Mouse (Mus musculus) embryonic facial prominence, embryonic 10.5 days (tissue): ENCODE results near the gene Sox13. TPM values are rescaled to one million over a fixed set of nuclear protein-coding genes. Genes with fewer than 3 reads are reported as not detected.
A peak's percentile ranks its signal among the peaks of the same experiment; 100 is the strongest.

ENCODE experiments used
- DNase-seq: peaks from one replicate; pipeline ENCODE4 v3.0.0-alpha.2; 2017; ENCODE audit warnings: low spot score
- H3K27ac ChIP-seq: fragments of 300-500 bp; sonication (generic); replicated peaks from 2 replicates; pipeline ENCODE4 v1.5.1; 2016; ENCODE audit warnings: mild to moderate bottlenecking
- H3K27me3 ChIP-seq: fragments of 300-500 bp; sonication (generic); replicated peaks from 2 replicates; pipeline ENCODE4 v1.6.1; 2016; ENCODE audit warnings: low read depth, mild to moderate bottlenecking; ENCODE audit not compliant: poor library complexity, severe bottlenecking
- H3K36me3 ChIP-seq: fragments of 300-500 bp; sonication (generic); replicated peaks from 2 replicates; pipeline ENCODE4 v1.6.1; 2016; ENCODE audit warnings: mild to moderate bottlenecking, moderate library complexity
- H3K4me1 ChIP-seq: fragments of 300-500 bp; sonication (generic); 2 replicates; pipeline ENCODE4 v1.6.1; 2016
- H3K4me3 ChIP-seq: fragments of 300-500 bp; sonication (generic); 2 replicates; pipeline ENCODE4 v1.5.1; 2016; ENCODE audit warnings: mild to moderate bottlenecking, moderate library complexity
- H3K9me3 ChIP-seq: fragments of 300-500 bp; sonication (generic); 2 replicates; pipeline ENCODE4 v1.6.1; 2016; ENCODE audit warnings: mild to moderate bottlenecking
- WGBS: fragments of 180-500 bp; shearing (Covaris S2); methylation state at CpG from one replicate; pipeline ENCODE4 v1.1.7; 2016; 5-methylcytosine and 5-hydroxymethylcytosine counted together
- polyA plus RNA-seq: library from polyadenylated mRNA; unstranded; fragments of >200 nt; fragmentation: Nextera tagmentation; extraction: Ambion mirVana; gene quantifications from 2 replicates; pipeline ENCODE4 v1.2.1, GENCODE M21; 2016

The Sox13 gene
- polyA plus RNA-seq, 1 experiment from 2014 or later, result 12.1 TPM

DNA sequence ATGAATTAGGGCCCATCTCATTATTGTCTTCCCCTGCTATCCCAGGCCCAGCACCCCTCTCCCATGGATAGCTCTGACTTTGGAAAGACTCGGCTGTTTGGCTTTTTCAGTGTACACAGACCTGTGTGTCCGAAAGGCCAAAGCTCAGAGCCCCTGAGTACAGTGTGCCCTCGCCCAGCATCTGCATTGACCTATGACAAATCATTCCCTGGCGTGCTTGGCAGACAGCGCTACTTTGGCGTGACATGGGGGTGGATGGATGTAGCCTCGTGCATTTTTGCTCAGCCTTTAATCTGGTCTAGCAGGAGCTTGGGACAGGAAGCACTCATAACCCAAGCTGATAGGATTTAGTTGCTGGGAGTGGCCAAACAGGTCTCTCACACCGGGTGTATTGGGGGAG lies 52.1 kb downstream of the Sox13 start:
- H3K27me3 ChIP-seq, result peaks cover 12% of the 10 kb centered on the region
- H3K4me3 ChIP-seq, result no peak overlapping the region
- no peaks in the 10 kb centered on the region for H3K9me3 ChIP-seq
- no peak overlapping the region for H3K27ac ChIP-seq
- DNase-seq, result no peak
- peaks cover 51% of the 10 kb centered on the region for H3K4me1 ChIP-seq
- WGBS, result 71% methylated on average over 8 of the region's 8 CpGs
- H3K36me3 ChIP-seq, result no peaks in the 10 kb centered on the region

DNA sequence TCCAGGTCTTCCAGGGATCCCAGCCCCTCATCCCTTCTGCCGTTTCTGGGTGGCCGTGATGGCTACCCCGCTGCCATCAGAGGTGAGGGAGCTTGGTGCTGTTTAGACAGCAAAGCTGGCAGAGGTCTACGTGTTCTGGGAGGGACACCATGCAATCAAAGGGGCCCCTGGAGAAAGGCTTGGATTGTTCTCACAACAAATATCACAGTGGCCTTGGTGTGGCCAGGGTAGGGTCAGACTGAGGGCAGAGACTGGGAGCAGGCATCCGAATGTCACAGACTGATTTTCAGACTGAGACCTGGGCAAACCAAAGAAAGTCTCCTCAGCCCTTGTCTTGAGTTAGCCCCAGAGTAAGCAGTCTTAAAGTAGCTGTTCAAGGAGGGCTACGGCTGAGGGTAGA lies 52.7 kb downstream of the Sox13 start:
- Histone ChIP-seq H3K4me1 (peaks cover 53% of the 10 kb centered on the region), H3K9me3 (no peaks in the 10 kb centered on the region), H3K27me3 (peaks cover 19% of the 10 kb centered on the region), H3K4me3 (no peak overlapping the region), H3K27ac (no peak overlapping the region), H3K36me3 (no peaks in the 10 kb centered on the region)
- no peak for DNase-seq
- 86% methylated on average over 6 of the region's 6 CpGs for WGBS

DNA sequence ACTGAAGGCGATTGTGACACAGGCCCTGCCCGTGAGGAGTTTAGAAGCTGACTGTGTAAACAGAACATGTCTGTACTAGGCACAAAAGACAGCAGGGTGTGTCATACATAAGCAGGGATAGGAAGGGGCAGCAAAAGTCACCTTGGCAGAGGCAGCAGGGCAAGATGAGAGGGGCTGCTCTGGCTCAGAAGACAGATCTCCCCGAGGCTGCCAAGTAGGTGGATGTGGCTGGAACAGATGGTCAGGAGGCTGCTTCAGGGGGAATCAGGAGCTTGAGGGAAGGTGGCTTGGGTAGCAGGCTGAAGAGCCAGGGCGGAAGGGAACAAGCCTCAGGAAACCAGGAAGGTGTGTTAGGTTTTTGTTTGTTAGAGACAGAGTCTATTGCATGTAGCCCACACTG lies 53.8 kb downstream of the Sox13 start:
- no peaks in the 10 kb centered on the region for H3K9me3 ChIP-seq
- H3K36me3 ChIP-seq, result no peaks in the 10 kb centered on the region
- H3K4me3 ChIP-seq, result no peak overlapping the region
- no peak overlapping the region for H3K27ac ChIP-seq
- WGBS, result 82% methylated on average over 4 of the region's 4 CpGs
- DNase-seq, result no peak
- peaks cover 30% of the 10 kb centered on the region for H3K27me3 ChIP-seq
- peaks cover 49% of the 10 kb centered on the region for H3K4me1 ChIP-seq

DNA sequence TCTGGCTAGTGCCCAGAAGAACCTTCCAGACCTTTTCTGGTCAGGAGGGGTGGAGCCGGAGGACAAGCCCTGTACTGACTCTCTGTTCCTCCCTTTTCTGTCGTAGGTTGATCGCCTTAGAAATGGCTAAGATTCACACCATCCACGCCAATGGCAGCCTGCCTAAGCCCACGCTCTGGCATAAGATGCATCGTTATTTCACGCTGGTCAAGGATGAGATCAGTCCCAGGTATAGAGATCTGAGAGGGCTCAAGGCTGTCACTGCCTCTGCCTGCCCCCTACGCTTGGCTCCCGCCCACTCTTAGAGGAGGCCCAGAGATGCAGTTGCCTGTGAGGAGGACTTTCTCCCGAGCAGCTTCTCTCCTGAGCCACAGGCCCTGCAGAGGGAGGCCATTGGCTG lies 55.5 kb downstream of the Sox13 start:
- Histone ChIP-seq H3K27me3 (peaks cover 47% of the 10 kb centered on the region), H3K4me3 (no peak overlapping the region), H3K27ac (peak overlapping the region; percentile 77), H3K36me3 (no peaks in the 10 kb centered on the region), H3K9me3 (no peaks in the 10 kb centered on the region), H3K4me1 (peaks cover 67% of the 10 kb centered on the region)
- DNase-seq, result no peak
- WGBS, result 52% methylated on average over 10 of the region's 10 CpGs

DNA sequence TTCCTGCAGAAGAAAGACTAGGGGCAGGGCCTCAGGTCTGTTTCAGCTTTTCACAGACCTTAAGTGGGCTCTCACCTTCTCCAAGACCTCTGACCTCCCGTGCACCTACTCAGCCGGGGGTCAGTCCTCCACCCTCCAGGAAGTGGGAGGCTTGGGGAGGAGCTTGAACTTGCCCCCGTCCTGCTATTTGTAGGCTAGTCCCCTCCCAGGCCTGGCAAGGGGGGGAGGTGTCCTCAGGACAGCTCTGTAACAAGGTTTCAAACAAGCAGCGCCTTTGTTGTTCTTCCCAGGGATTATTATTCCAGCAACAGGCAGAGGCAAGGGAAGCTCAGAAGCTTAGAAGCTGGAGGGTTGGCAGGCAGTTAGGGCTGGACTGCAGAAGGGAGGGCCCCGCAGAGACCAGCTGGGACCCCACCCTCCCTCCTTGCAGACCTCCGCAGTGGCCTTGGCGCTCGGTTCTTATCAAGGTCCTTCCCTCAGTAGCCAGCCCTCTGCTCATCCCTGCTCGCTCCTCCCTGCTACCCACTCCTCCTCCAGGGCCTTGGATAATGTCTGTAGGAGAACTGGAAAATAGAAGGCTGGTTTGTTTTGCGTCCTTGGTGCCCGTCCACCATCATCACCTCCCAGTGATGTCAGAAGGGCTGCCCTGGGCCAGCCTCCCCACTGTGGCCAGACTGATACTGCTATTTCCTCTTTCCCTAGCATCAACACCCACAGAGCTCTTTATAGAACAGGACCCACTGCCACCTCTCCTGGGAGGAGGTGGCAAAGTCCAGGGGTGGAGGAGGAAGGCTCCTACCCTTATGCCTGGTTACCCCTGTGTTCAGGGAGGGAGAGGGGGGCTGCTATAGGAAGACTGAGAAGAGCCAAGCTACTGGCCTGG lies 56.3 kb downstream of the Sox13 start:
- Histone ChIP-seq H3K36me3 (no peaks in the 10 kb centered on the region), H3K4me1 (peaks cover 72% of the 10 kb centered on the region), H3K27me3 (peaks cover 54% of the 10 kb centered on the region), H3K27ac (peak overlapping the region; percentile 77), H3K4me3 (peak overlapping the region; percentile 33), H3K9me3 (no peaks in the 10 kb centered on the region)
- 6% methylated on average over 11 of the region's 11 CpGs for WGBS
- peak; percentile 67 for DNase-seq

DNA sequence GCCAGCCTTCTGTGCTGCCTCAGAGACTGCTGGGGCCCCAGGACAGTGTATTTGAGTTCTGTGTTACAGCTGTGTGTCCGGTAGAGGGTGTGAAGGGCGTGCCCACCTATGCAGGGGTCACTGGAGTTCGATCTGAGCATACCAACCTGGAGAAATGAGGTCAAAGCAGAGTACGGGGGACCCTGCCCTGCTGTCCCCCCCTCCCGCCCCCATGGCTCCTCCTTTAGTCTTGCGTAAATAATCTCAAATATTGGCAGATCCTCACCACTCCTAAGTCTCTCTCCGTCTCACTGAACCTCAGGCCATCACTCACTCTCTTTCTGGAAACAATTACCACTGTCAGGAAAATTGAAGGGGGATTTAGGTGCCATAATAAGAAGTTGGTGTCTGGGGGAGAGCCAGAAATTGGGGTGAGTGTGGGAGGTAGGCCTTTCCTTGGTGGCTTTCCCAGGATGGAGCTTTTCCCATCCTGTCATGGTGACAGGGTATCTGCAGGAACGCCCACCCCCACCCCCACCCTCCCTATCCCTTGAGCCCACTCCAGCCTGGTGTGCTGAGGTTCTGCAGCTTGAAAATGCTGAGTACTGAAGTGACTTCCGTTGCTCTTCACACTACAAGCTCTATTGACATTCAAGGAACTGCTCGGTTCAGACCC lies 57.1 kb downstream of the Sox13 start:
- Histone ChIP-seq H3K27ac (peak overlapping the region; percentile 77), H3K36me3 (no peaks in the 10 kb centered on the region), H3K4me3 (peak overlapping the region; percentile 23; the same call in 1 of the 2 replicates), H3K9me3 (no peaks in the 10 kb centered on the region), H3K27me3 (peaks cover 61% of the 10 kb centered on the region), H3K4me1 (peaks cover 64% of the 10 kb centered on the region)
- peak; percentile 27 for DNase-seq
- 38% methylated on average over 10 of the region's 10 CpGs for WGBS

DNA sequence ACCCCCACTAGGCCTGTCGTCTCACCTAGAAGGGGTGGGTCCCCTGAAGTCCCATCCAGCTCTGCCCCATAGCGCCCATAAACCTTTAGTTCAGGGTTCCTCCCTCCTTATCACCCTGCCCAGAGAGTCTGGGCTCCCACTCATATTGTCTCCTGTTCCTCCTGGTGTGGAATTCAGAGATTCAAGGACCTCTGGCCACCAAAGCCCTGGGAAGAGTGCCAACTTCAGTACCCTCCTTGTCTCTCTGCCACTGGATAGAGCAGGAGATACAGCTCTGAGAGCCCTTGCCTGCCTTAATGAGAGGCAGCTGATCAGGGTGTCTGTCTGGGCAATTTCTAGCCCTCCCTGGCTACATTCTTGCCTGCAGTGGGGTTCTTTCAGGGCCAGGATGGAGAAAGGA lies 59.3 kb downstream of the Sox13 start:
- Histone ChIP-seq H3K4me1 (peaks cover 56% of the 10 kb centered on the region), H3K9me3 (no peaks in the 10 kb centered on the region), H3K4me3 (no peak overlapping the region), H3K27me3 (peaks cover 64% of the 10 kb centered on the region), H3K27ac (no peak overlapping the region), H3K36me3 (no peaks in the 10 kb centered on the region)
- WGBS, result 40% methylated on average over 2 of the region's 2 CpGs
- DNase-seq, result no peak

DNA sequence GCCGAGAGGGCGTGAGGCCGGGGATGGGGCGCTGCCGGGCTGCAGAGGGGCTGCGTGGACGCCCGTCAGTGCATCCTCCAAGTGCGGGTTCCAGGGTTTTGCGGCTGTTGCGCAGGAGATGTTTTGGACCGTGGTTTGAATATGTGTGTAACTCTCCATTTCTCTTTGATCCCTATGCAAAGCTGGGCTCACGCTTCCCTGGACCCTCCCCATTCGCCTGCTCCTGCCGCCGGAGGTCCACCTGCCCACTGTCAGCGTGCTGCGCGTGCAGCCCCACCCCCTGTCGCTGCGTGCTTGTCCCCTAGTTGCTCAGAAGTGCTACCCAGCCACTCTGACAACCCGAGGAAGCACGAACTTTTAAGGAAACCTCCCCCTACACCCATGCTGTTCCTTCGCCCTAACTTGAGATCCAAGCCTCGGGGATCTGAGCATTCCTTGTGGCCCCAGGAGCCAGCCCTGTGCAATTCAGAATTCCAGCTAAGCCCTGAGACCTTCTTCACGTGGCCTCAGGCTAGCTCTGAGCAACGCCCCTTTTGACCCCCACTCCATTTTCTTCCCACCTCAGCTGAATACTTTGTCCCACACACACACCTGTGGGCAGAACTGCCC lies 60.1 kb downstream of the Sox13 start:
- peaks cover 64% of the 10 kb centered on the region for H3K27me3 ChIP-seq
- peak overlapping the region; percentile 36; the same call in 1 of the 2 replicates for H3K27ac ChIP-seq
- H3K9me3 ChIP-seq, result no peaks in the 10 kb centered on the region
- WGBS, result 2% methylated on average over 27 of the region's 27 CpGs
- H3K4me3 ChIP-seq, result peak overlapping the region; percentile 81
- no peak for DNase-seq
- H3K4me1 ChIP-seq, result peaks cover 54% of the 10 kb centered on the region
- no peaks in the 10 kb centered on the region for H3K36me3 ChIP-seq

DNA sequence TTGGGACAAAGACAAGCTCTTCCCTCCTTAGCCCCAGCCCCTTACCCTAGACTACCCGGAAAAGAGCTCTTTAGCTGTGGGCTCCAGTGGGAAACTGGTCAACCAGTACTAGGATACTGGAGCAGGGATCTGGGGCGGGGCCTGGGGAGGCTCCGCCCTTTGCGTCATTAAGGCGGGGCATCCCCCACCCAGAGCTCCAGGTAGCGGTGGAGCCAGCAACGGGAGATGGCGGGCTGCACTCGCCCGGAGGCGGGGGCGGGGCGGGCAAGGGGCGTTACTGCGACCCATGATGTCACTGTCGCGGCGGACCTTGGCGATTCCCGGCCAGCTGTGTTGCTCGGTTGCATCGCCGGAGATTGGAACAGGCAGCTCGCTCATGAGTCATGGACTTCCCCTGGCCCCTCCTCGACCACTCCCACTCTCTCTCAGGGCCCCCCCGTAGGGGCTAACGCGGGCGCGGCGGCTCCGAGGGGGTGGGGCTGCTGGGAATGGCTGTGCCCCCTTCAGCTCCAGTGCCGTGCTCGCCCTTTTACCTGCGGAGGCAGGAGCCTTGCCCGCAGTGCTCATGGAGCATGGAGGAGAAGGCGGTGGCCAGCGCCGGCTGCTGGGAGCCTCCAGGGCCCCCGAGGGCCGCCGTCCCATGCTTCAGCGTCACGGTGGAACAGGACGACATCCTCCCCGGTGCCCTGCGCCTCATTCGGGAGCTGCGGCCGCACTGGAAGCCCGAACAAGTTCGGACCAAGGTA lies 60.7 kb downstream of the Sox13 start, which contains the start of gene Etnk2:
Etnk2 (plus strand) TSS at position 297 of the 746 bp plus-strand sequence.
- Histone ChIP-seq H3K27ac (peak within 1 kb of the TSS; percentile 36), H3K27me3 (peaks cover 65% of the 10 kb centered on the region), H3K4me3 (peak within 1 kb of the TSS; percentile 81), H3K9me3 (no peaks in the 10 kb centered on the region), H3K36me3 (no peaks in the 10 kb centered on the region), H3K4me1 (peaks cover 48% of the 10 kb centered on the region)
- DNase-seq, result peak; percentile 92
- under 1% methylated on average over 52 of the region's 52 CpGs for WGBS

DNA sequence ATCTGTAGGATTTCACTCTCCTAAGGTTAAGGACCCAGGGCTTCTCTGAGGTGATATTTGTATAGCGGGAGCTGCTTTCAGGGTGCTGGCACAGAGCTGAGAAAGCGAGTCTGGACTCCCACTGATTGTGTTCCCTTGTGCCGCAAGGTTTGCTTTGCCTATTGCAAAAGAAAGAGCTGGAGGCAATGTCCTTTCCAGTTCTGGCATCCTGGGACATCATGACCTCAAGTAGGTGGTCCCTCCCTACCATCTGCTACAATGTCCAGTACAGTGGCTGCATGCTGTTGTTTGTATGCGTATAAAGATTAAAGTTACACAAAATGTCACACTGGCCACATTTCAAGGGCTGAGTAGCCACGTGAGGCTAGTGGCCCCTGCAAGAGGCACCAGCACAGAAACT lies 62.1 kb downstream of the Sox13 start:
- Histone ChIP-seq H3K9me3 (no peaks in the 10 kb centered on the region), H3K27me3 (peaks cover 78% of the 10 kb centered on the region), H3K36me3 (no peaks in the 10 kb centered on the region), H3K27ac (no peak overlapping the region), H3K4me3 (no peak overlapping the region), H3K4me1 (peaks cover 34% of the 10 kb centered on the region)
- no peak for DNase-seq
- 89% methylated on average over 5 of the region's 5 CpGs for WGBS

DNA sequence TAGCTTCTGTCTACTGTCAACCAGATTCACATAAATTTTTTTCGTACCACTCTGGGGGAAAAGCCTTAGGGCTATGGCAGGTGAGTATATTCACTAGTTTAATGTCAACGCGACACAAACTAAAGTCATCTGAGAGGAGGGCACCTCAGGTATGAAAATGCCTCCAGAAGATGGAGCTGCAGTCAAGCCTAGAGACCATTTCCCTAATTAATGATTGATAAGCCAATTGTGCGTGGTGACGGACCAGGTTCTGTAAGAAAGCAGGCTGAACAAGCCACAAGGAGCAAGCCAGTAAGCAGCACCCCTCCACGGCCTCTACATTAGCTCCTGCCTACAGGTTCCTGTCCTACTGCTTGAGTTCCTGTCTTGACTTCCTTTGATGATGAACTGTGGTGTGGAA lies 63.2 kb downstream of the Sox13 start:
- WGBS, result 92% methylated on average over 6 of the region's 6 CpGs
- H3K36me3 ChIP-seq, result no peaks in the 10 kb centered on the region
- no peak overlapping the region for H3K27ac ChIP-seq
- H3K4me3 ChIP-seq, result no peak overlapping the region
- peaks cover 78% of the 10 kb centered on the region for H3K27me3 ChIP-seq
- no peak for DNase-seq
- H3K4me1 ChIP-seq, result peaks cover 35% of the 10 kb centered on the region
- H3K9me3 ChIP-seq, result no peaks in the 10 kb centered on the region

DNA sequence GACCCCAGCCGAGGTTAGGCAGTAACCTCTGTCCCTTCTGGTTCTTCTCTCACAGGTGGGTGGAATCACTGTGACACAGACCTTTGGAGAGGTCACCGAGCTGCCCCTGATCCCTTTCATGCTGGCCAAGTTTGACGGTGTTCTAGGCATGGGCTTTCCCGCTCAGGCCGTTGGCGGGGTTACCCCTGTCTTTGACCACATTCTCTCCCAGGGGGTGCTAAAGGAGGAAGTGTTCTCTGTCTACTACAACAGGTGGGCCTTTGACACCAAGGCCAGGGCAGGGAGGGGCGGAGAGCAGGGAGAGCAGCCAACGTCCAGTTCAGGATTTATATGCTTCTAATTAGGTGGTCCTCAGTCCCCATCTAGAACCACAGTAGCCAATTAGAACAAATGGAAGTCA lies 67.8 kb downstream of the Sox13 start:
- Histone ChIP-seq H3K27me3 (peaks cover 70% of the 10 kb centered on the region), H3K9me3 (no peaks in the 10 kb centered on the region), H3K4me1 (peaks cover 25% of the 10 kb centered on the region), H3K36me3 (no peaks in the 10 kb centered on the region), H3K4me3 (no peak overlapping the region), H3K27ac (no peak overlapping the region)
- WGBS, result 60% methylated on average over 8 of the region's 8 CpGs
- DNase-seq, result no peak
